Mouse (Mus musculus) midbrain, embryonic 12.5 days (tissue): ENCODE measurements around the gene Rassf7. TPM values are rescaled to one million over a fixed set of nuclear protein-coding genes. Genes with fewer than 3 reads are reported as not detected.

Source experiments
- ATAC-seq: fragments of 200-750 bp; cut with Nextera tagmentation; 2 replicates; pipeline ENCODE4 v1.8.0; 2017; ENCODE audit warnings: low read depth, moderate TSS enrichment, moderate library complexity; ENCODE audit not compliant: low FRiP score
- H3K27ac ChIP-seq: fragments of 300-500 bp; sonication (generic); replicated peaks from 2 replicates; pipeline ENCODE4 v1.5.1; 2016; ENCODE audit warnings: mild to moderate bottlenecking
- H3K27me3 ChIP-seq: fragments of 300-500 bp; sonication (generic); 2 replicates; pipeline ENCODE4 v1.6.1; 2016; ENCODE audit warnings: mild to moderate bottlenecking
- H3K36me3 ChIP-seq: fragments of 300-500 bp; sonication (generic); 2 replicates; pipeline ENCODE4 v1.6.1; 2016
- H3K4me1 ChIP-seq: fragments of 300-500 bp; sonication (generic); 2 replicates; pipeline ENCODE4 v1.6.1; 2016
- H3K4me2 ChIP-seq: fragments of 300-500 bp; sonication (generic); replicated peaks from 2 replicates; pipeline ENCODE4 v1.6.1; 2016; ENCODE audit warnings: mild to moderate bottlenecking, moderate library complexity
- H3K4me3 ChIP-seq: fragments of 300-500 bp; sonication (generic); 2 replicates; pipeline ENCODE4 v1.5.1; 2016; ENCODE audit warnings: mild to moderate bottlenecking
- H3K9ac ChIP-seq: fragments of 300-500 bp; sonication (generic); replicated peaks from 2 replicates; pipeline ENCODE4 v1.6.1; 2016; ENCODE audit warnings: mild to moderate bottlenecking, moderate library complexity
- H3K9me3 ChIP-seq: fragments of 300-500 bp; sonication (generic); 2 replicates; pipeline ENCODE4 v1.6.1; 2016; ENCODE audit warnings: mild to moderate bottlenecking
- WGBS: fragments of 180-500 bp; shearing (Covaris S2); methylation state at CpG from one replicate; pipeline ENCODE4 v1.1.7; 2016; 5-methylcytosine and 5-hydroxymethylcytosine counted together
- polyA plus RNA-seq: library from polyadenylated mRNA; unstranded; fragments of >200 nt; fragmentation: Nextera tagmentation; extraction: Ambion mirVana; gene quantifications from 2 replicates; pipeline ENCODE4 v1.2.1, GENCODE M21; 2016

The Rassf7 gene
- polyA plus RNA-seq, 1 experiment from 2014 or later, result 40.1 TPM

DNA sequence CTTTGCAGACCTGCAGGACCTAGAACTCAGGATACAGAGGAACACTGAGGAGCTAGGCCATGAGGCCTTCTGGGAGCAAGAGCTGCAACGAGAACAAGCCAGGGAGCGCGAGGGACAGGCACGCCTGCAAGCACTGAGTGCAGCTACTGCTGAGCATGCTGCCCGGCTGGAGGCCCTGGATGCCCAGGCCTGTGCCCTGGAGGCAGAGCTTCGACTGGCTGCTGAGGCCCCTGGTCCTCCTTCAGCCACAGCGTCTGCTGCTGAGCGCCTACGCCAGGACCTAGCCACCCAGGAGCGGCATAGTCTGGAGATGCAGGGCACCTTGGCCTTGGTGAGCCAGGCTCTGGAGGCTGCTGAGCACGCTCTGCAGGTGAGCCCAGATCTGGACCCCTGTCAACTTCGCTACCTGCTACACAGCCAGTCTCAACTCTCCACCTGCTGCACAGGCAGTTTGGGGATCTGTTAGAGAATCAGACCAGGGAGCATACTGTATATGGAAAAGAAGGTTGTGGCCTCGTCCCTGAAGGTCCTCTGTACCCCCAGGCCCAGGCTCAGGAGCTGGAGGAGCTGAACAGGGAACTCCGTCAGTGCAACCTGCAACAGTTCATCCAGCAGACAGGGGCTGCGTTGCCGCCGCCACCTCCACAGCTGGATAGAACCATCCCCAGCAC lies 1.8 kb downstream of the Rassf7 start:
- 91% methylated on average over 17 of the region's 17 CpGs for WGBS
- Histone ChIP-seq H3K4me3 (no peak overlapping the region), H3K9ac (no peak overlapping the region), H3K4me1 (peaks cover 45% of the 10 kb centered on the region), H3K4me2 (no peak overlapping the region), H3K9me3 (no peaks in the 10 kb centered on the region), H3K27me3 (no peaks in the 10 kb centered on the region), H3K27ac (no peak overlapping the region), H3K36me3 (peaks cover 29% of the 10 kb centered on the region)
- ATAC-seq, result no peak

DNA sequence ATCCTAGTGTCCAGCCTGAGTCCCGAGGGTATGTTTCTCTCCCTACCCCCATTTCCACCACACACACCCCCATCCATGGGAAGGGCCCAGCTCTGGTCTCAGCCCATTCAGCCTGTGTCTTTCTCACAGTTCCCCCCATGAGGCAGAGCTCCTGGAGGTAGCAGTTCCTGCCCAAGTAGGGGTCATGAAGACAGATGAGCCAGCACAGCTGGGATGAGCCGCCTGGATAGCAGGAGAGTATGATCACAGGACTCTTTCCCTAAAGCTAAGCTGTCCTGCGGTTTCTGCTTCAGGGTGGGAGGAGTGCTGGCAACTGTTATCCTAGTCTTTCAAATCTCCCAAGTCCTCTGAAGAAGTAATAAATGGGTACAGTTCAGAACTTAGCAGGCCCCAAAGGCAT lies 2.5 kb downstream of the Rassf7 start:
- Histone ChIP-seq H3K27me3 (no peaks in the 10 kb centered on the region), H3K4me2 (no peak overlapping the region), H3K4me1 (peaks cover 48% of the 10 kb centered on the region), H3K36me3 (peaks cover 29% of the 10 kb centered on the region), H3K4me3 (no peak overlapping the region), H3K9me3 (no peaks in the 10 kb centered on the region), H3K9ac (no peak overlapping the region), H3K27ac (no peak overlapping the region)
- no peak for ATAC-seq
- 84% methylated on average over 3 of the region's 3 CpGs for WGBS

GRCm38 (mm10) chr7:141218557-141219133 lies 3.0 kb downstream of the Rassf7 start:
- no peak overlapping the region for H3K4me2 ChIP-seq
- no peaks in the 10 kb centered on the region for H3K9me3 ChIP-seq
- 86% methylated on average over 5 of the region's 5 CpGs for WGBS
- no peaks in the 10 kb centered on the region for H3K27me3 ChIP-seq
- H3K36me3 ChIP-seq, result peaks cover 29% of the 10 kb centered on the region
- no peak overlapping the region for H3K4me3 ChIP-seq
- no peak overlapping the region for H3K27ac ChIP-seq
- no peak for ATAC-seq
- peaks cover 48% of the 10 kb centered on the region for H3K4me1 ChIP-seq
- no peak overlapping the region for H3K9ac ChIP-seq

GRCm38 (mm10) chr7:141219558-141220099 lies 4.0 kb downstream of the Rassf7 start:
- Histone ChIP-seq H3K27ac (no peak overlapping the region), H3K36me3 (peaks cover 29% of the 10 kb centered on the region), H3K27me3 (no peaks in the 10 kb centered on the region), H3K4me2 (no peak overlapping the region), H3K4me1 (peaks cover 43% of the 10 kb centered on the region), H3K9me3 (no peaks in the 10 kb centered on the region), H3K4me3 (no peak overlapping the region), H3K9ac (no peak overlapping the region)
- ATAC-seq, result no peak
- WGBS, result 90% methylated on average over 1 of the region's 1 CpGs

- no peaks in the 10 kb centered on the region for H3K27me3 ChIP-seq
- peak overlapping the region; percentile 84; the same call in 1 of the 2 replicates for H3K4me2 ChIP-seq
- 87% methylated on average over 1 of the region's 1 CpGs for WGBS
- H3K4me1 ChIP-seq, result peaks cover 37% of the 10 kb centered on the region
- peaks cover 29% of the 10 kb centered on the region for H3K36me3 ChIP-seq
- no peak for ATAC-seq
- 0 out of 2 replicates have a peak overlapping the region, but pooled peaks have one; percentile 61 for H3K9ac ChIP-seq
- H3K27ac ChIP-seq, result no peak overlapping the region; the same call in 1 of the 2 replicates
- no peaks in the 10 kb centered on the region for H3K9me3 ChIP-seq
- no peak overlapping the region for H3K4me3 ChIP-seq
Observed at GRCm38 (mm10) chr7:141220377-141220776, 4.7 kb downstream of the Rassf7 start.

- Histone ChIP-seq H3K9me3 (no peaks in the 10 kb centered on the region), H3K36me3 (peaks cover 29% of the 10 kb centered on the region), H3K4me3 (peak overlapping the region; percentile 50), H3K27me3 (no peaks in the 10 kb centered on the region), H3K4me1 (peaks cover 32% of the 10 kb centered on the region), H3K4me2 (peak overlapping the region; percentile 84), H3K9ac (peak overlapping the region; percentile 61), H3K27ac (peak overlapping the region; percentile 78)
- 2% methylated on average over 44 of the region's 44 CpGs for WGBS
- ATAC-seq, result peak; percentile 98
Observed at GRCm38 (mm10) chr7:141221249-141222125, 5.8 kb downstream of the Rassf7 start.

DNA sequence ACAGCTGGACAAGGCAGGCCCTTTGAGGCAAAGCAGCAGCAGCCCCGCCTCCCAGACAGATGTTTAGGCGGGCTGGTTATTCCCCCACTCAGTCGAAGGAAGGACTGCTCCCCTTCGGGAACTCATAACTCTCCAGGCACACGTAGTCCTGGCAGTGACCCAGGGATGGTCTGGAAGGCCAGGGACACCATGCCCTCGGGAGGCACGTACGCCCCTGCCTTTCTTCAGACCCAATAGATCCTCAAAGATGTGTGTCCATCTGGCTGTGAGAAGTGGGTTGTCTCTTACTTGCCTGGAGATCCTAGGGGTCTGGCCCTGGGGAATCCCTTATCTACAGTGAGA lies 6.4 kb downstream of the Rassf7 start:
- peak overlapping the region; percentile 84 for H3K4me2 ChIP-seq
- no peak for ATAC-seq
- WGBS, result 15% methylated on average over 8 of the region's 8 CpGs

DNA sequence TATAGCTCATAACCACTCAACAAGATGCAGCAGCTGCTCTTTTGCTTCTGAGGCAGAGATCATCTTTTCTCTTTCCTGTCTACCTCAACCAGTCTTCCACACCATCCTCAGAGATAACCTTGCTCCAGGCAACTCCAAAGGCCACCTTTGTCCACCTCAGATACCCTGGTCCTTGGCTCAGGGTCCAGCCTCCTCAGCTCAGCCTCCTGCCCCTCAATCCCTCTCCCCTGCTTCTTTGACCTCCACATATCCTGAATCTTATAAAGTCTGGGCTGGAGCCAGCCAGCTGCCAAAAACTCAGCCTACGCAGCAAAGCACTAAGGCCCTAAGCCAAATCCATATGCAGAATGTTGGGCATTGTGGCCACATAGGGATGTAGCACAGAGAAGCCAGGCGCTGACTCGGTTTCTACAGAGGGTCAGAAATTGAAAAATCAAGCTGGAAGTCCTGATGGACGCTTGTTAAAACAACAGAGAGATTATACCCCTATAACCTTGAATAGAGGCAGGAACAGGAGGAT lies 7.1 kb downstream of the Rassf7 start:
- Histone ChIP-seq H3K9me3 (no peaks in the 10 kb centered on the region), H3K27ac (peak overlapping the region; percentile 78; the same call in 1 of the 2 replicates), H3K4me3 (no peak overlapping the region), H3K4me2 (peak overlapping the region; percentile 84), H3K36me3 (peaks cover 22% of the 10 kb centered on the region), H3K9ac (no peak overlapping the region), H3K27me3 (no peaks in the 10 kb centered on the region), H3K4me1 (peaks cover 23% of the 10 kb centered on the region)
- 90% methylated on average over 4 of the region's 4 CpGs for WGBS
- ATAC-seq, result no peak

More for the DNA sequence above, 6.4 kb downstream of the Rassf7 start:
- H3K4me1 ChIP-seq, result peaks cover 26% of the 10 kb centered on the region
- H3K27me3 ChIP-seq, result no peaks in the 10 kb centered on the region
- H3K9ac ChIP-seq, result peak overlapping the region; percentile 37; the same call in 1 of the 2 replicates
- H3K36me3 ChIP-seq, result peaks cover 29% of the 10 kb centered on the region
- H3K27ac ChIP-seq, result peak overlapping the region; percentile 78
- peak overlapping the region; percentile 50 for H3K4me3 ChIP-seq
- no peaks in the 10 kb centered on the region for H3K9me3 ChIP-seq

GRCm38 (mm10) chr7:141226535-141226934 lies 10.9 kb downstream of the Rassf7 start:
- peaks cover 27% of the 10 kb centered on the region for H3K4me1 ChIP-seq
- no peak for ATAC-seq
- no peak overlapping the region for H3K27ac ChIP-seq
- H3K27me3 ChIP-seq, result no peaks in the 10 kb centered on the region
- H3K9ac ChIP-seq, result no peak overlapping the region
- H3K4me2 ChIP-seq, result no peak overlapping the region
- H3K36me3 ChIP-seq, result peaks cover 8% of the 10 kb centered on the region
- no peaks in the 10 kb centered on the region for H3K9me3 ChIP-seq
- H3K4me3 ChIP-seq, result no peak overlapping the region
- WGBS, result 83% methylated on average over 6 of the region's 6 CpGs

DNA sequence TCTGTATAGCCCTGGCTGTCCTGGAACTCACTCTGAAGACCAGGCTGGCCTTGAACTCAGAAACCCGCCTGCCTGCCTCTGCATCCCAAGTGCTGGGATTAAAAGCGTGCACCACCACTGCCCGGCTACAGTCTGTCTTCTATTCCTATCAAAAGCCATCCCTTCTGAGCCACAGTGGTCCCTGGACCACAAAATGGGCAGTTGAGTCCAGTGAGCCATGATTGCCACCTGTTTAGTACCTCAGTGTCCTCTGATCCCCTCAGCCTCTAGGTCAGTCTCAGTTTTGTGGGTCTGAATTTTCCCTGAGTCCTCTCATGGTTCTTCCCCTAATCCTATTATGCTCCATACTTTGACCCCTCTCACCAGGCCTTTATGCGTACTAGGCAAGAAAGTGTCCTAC lies 12.1 kb downstream of the Rassf7 start:
- 75% methylated on average over 4 of the region's 4 CpGs for WGBS

GRCm38 (mm10) chr7:141228279-141229067 lies 12.8 kb downstream of the Rassf7 start, which contains the start of gene Phrf1:
TSS of gene Phrf1 (plus strand) at chr7:141228784.
- H3K4me1 ChIP-seq, result peaks cover 16% of the 10 kb centered on the region
- H3K9ac ChIP-seq, result peak within 1 kb of the TSS; percentile 95
- H3K4me2 ChIP-seq, result peak within 1 kb of the TSS; percentile 98
- H3K4me3 ChIP-seq, result peak within 1 kb of the TSS; percentile 87
- ATAC-seq, result peak; percentile 93
- peak within 1 kb of the TSS; percentile 94 for H3K27ac ChIP-seq
- WGBS, result under 1% methylated on average over 66 of the region's 76 CpGs
- H3K9me3 ChIP-seq, result no peaks in the 10 kb centered on the region
- H3K36me3 ChIP-seq, result peaks cover 28% of the 10 kb centered on the region
- no peaks in the 10 kb centered on the region for H3K27me3 ChIP-seq

More for the DNA sequence above, 12.1 kb downstream of the Rassf7 start:
- no peaks in the 10 kb centered on the region for H3K27me3 ChIP-seq
- no peak for ATAC-seq
- peaks cover 21% of the 10 kb centered on the region for H3K36me3 ChIP-seq
- H3K4me1 ChIP-seq, result peaks cover 16% of the 10 kb centered on the region
- peak overlapping the region; percentile 98 for H3K4me2 ChIP-seq
- H3K27ac ChIP-seq, result 0 out of 2 replicates have a peak overlapping the region, but pooled peaks have one; percentile 94
- H3K4me3 ChIP-seq, result peak overlapping the region; percentile 87; the same call in 1 of the 2 replicates
- no peaks in the 10 kb centered on the region for H3K9me3 ChIP-seq
- no peak overlapping the region for H3K9ac ChIP-seq
